In genomic region chr2:154690959-154691358, GRCm38 (mm10) we compare ENCODE assay signal across 23 mouse cellular contexts.
"Had no signal": no experiment of that assay in that cellular context is flagged by ENCODE, and none has a peak within 500 bp of the region (broad histone marks: within the 10 kb centered on the region; RNA-seq: fewer than 3 reads in every experiment).

No protein-coding gene starts in this region.

- H3K27me3 ChIP-seq: limb, embryonic 13.5 days; liver, embryonic 12.5 days; liver, embryonic 15.5 days; lung, embryonic 15.5 days; megakaryocyte, embryonic 14.5 days; neural tube, embryonic 12.5 days; neural tube, embryonic 15.5 days; stomach, embryonic 15.5 days had no signal

- H3K27ac ChIP-seq: kidney, postnatal 0 days; layer of hippocampus, adult 2 months; limb, embryonic 10.5 days; limb, embryonic 13.5 days; liver, embryonic 12.5 days; liver, embryonic 15.5 days; lung, embryonic 15.5 days; midbrain, embryonic 10.5 days; neural tube, embryonic 12.5 days; neural tube, embryonic 15.5 days; stomach, embryonic 15.5 days had no signal

- ATAC-seq: liver, embryonic 12.5 days had no signal

- H3K4me3 ChIP-seq: layer of hippocampus, adult 2 months; limb, embryonic 10.5 days; limb, embryonic 13.5 days; liver, embryonic 12.5 days; liver, embryonic 15.5 days; lung, embryonic 15.5 days; megakaryocyte, embryonic 14.5 days; midbrain, embryonic 10.5 days; neural tube, embryonic 12.5 days; neural tube, embryonic 15.5 days; stomach, embryonic 15.5 days had no signal

- H3K4me1 ChIP-seq: limb, embryonic 13.5 days; lung, embryonic 15.5 days; midbrain, embryonic 10.5 days; neural tube, embryonic 12.5 days had no signal

- DNase-seq: kidney, postnatal 25 days; layer of hippocampus, adult 9-11 months; liver; lung, adult 18-20 months; lung, postnatal 10 days; lung, postnatal 36 days; midbrain, embryonic 14.5 days; right cerebral cortex, adult 18-20 months; right cerebral cortex, postnatal 14 days; spleen, adult 18-20 months; thymus, postnatal 25 days had no signal
